Mouse (Mus musculus): ENCODE results near the gene March10. TPM values are rescaled to one million over a fixed set of nuclear protein-coding genes. Genes with fewer than 3 reads are reported as not detected.
A peak's percentile ranks its signal among the peaks of the same experiment; 100 is the strongest.

Gene March10
- polyA plus RNA-seq, 1 experiment: 471 TPM

GRCm38 (mm10) chr11:105347162-105348161 lies 109.1 kb downstream of the March10 start:
- Histone ChIP-seq H3K4me3 (ENCODE audit: control insufficient read depth, low read depth, low read length) (no peak overlapping the region), H3K27me3 (ENCODE audit: control insufficient read depth, insufficient read depth, low read length) (no peaks in the 10 kb centered on the region), H3K4me1 (ENCODE audit: control insufficient read depth, insufficient read depth, low read length) (peaks cover 9% of the 10 kb centered on the region), H3K27ac (ENCODE audit: control insufficient read depth, insufficient read depth, low read depth, low read length) (no peak overlapping the region), H3K36me3 (ENCODE audit: control insufficient read depth, insufficient read depth, low read length) (no peaks in the 10 kb centered on the region)
- TF ChIP-seq CTCF (IDR thresholded peaks at IDR 0.05; ENCODE audit: control insufficient read depth, insufficient read depth, insufficient replicate concordance, low read depth, low read length) (peak; percentile 77; the same call in 1 of the 2 replicates), POLR2A (IDR thresholded peaks at IDR 0.05; ENCODE audit: control insufficient read depth, low read depth, low read length) (no peak)

- peak; percentile 28; the same call in 1 of the 2 replicates for TF ChIP-seq CTCF (IDR thresholded peaks at IDR 0.05; ENCODE audit: control insufficient read depth, insufficient read depth, insufficient replicate concordance, low read depth, low read length)
- TF ChIP-seq POLR2A (IDR thresholded peaks at IDR 0.05; ENCODE audit: control insufficient read depth, low read depth, low read length): no peak
- Histone ChIP-seq H3K4me3 (ENCODE audit: control insufficient read depth, low read depth, low read length) (no peak overlapping the region), H3K36me3 (ENCODE audit: control insufficient read depth, insufficient read depth, low read length) (no peaks in the 10 kb centered on the region), H3K27me3 (ENCODE audit: control insufficient read depth, insufficient read depth, low read length) (no peaks in the 10 kb centered on the region), H3K27ac (ENCODE audit: control insufficient read depth, insufficient read depth, low read depth, low read length) (no peak overlapping the region), H3K4me1 (ENCODE audit: control insufficient read depth, insufficient read depth, low read length) (peaks cover 9% of the 10 kb centered on the region)
Observed at GRCm38 (mm10) chr11:105345284-105345683, 111.3 kb downstream of the March10 start.

GRCm38 (mm10) chr11:105338596-105339390 lies 117.7 kb downstream of the March10 start:
- H3K4me1 ChIP-seq (ENCODE audit: control insufficient read depth, insufficient read depth, low read length): no peaks in the 10 kb centered on the region
- H3K27me3 ChIP-seq (ENCODE audit: control insufficient read depth, insufficient read depth, low read length): no peaks in the 10 kb centered on the region
- TF ChIP-seq POLR2A (IDR thresholded peaks at IDR 0.05; ENCODE audit: control insufficient read depth, low read depth, low read length) (no peak), CTCF (IDR thresholded peaks at IDR 0.05; ENCODE audit: control insufficient read depth, insufficient read depth, insufficient replicate concordance, low read depth, low read length) (no peak)
- H3K27ac ChIP-seq (ENCODE audit: control insufficient read depth, insufficient read depth, low read depth, low read length): no peak overlapping the region
- no peaks in the 10 kb centered on the region for H3K36me3 ChIP-seq (ENCODE audit: control insufficient read depth, insufficient read depth, low read length)
- no peak overlapping the region for H3K4me3 ChIP-seq (ENCODE audit: control insufficient read depth, low read depth, low read length)

GRCm38 (mm10) chr11:105333867-105334670 lies 122.5 kb downstream of the March10 start:
- H3K27ac ChIP-seq (ENCODE audit: control insufficient read depth, insufficient read depth, low read depth, low read length): no peak overlapping the region
- H3K36me3 ChIP-seq (ENCODE audit: control insufficient read depth, insufficient read depth, low read length): no peaks in the 10 kb centered on the region
- H3K27me3 ChIP-seq (ENCODE audit: control insufficient read depth, insufficient read depth, low read length): no peaks in the 10 kb centered on the region
- H3K4me1 ChIP-seq (ENCODE audit: control insufficient read depth, insufficient read depth, low read length): no peaks in the 10 kb centered on the region
- no peak overlapping the region for H3K4me3 ChIP-seq (ENCODE audit: control insufficient read depth, low read depth, low read length)
- TF ChIP-seq CTCF (IDR thresholded peaks at IDR 0.05; ENCODE audit: control insufficient read depth, insufficient read depth, insufficient replicate concordance, low read depth, low read length) (no peak), POLR2A (IDR thresholded peaks at IDR 0.05; ENCODE audit: control insufficient read depth, low read depth, low read length) (no peak)

- H3K4me1 ChIP-seq (ENCODE audit: control insufficient read depth, insufficient read depth, low read length): no peaks in the 10 kb centered on the region
- H3K27ac ChIP-seq (ENCODE audit: control insufficient read depth, insufficient read depth, low read depth, low read length): no peak overlapping the region
- no peaks in the 10 kb centered on the region for H3K36me3 ChIP-seq (ENCODE audit: control insufficient read depth, insufficient read depth, low read length)
- no peak overlapping the region for H3K4me3 ChIP-seq (ENCODE audit: control insufficient read depth, low read depth, low read length)
- TF ChIP-seq POLR2A (IDR thresholded peaks at IDR 0.05; ENCODE audit: control insufficient read depth, low read depth, low read length) (no peak), CTCF (IDR thresholded peaks at IDR 0.05; ENCODE audit: control insufficient read depth, insufficient read depth, insufficient replicate concordance, low read depth, low read length) (peak; percentile 52; the same call in 1 of the 2 replicates)
- H3K27me3 ChIP-seq (ENCODE audit: control insufficient read depth, insufficient read depth, low read length): no peaks in the 10 kb centered on the region
Observed at GRCm38 (mm10) chr11:105332468-105332867, 124.1 kb downstream of the March10 start.

GRCm38 (mm10) chr11:105331732-105332131 lies 124.8 kb downstream of the March10 start:
- Histone ChIP-seq H3K4me1 (ENCODE audit: control insufficient read depth, insufficient read depth, low read length) (no peaks in the 10 kb centered on the region), H3K27me3 (ENCODE audit: control insufficient read depth, insufficient read depth, low read length) (no peaks in the 10 kb centered on the region), H3K27ac (ENCODE audit: control insufficient read depth, insufficient read depth, low read depth, low read length) (no peak overlapping the region), H3K4me3 (ENCODE audit: control insufficient read depth, low read depth, low read length) (no peak overlapping the region), H3K36me3 (ENCODE audit: control insufficient read depth, insufficient read depth, low read length) (no peaks in the 10 kb centered on the region)
- TF ChIP-seq CTCF (IDR thresholded peaks at IDR 0.05; ENCODE audit: control insufficient read depth, insufficient read depth, insufficient replicate concordance, low read depth, low read length) (no peak), POLR2A (IDR thresholded peaks at IDR 0.05; ENCODE audit: control insufficient read depth, low read depth, low read length) (no peak)

Measured in testis, adult 2 months (tissue).